Mouse (Mus musculus) lung, postnatal 0 days (tissue): ENCODE measurements around the gene Rex1bd. TPM values are rescaled to one million over a fixed set of nuclear protein-coding genes. Genes with fewer than 3 reads are reported as not detected.
A peak's percentile ranks its signal among the peaks of the same experiment; 100 is the strongest.

Source experiments
- ATAC-seq: fragments of 200-750 bp; cut with Nextera tagmentation; 2 replicates; pipeline ENCODE4 v1.8.0; 2017; ENCODE audit warnings: moderate library complexity
- DNase-seq: peaks from one replicate; pipeline ENCODE4 v3.0.0-alpha.2; 2016; ENCODE audit warnings: low spot score
- H3K27ac ChIP-seq: fragments of 300-500 bp; sonication (generic); 2 replicates; pipeline ENCODE4 v1.5.1; 2014; ENCODE audit warnings: antibody characterized with exemption, mild to moderate bottlenecking, low read length, mixed read lengths
- H3K27me3 ChIP-seq: fragments of 300-500 bp; sonication (generic); replicated peaks from 2 replicates; pipeline ENCODE4 v1.6.1; 2014; ENCODE audit warnings: low read length, mixed read lengths; ENCODE audit not compliant: insufficient read depth
- H3K36me3 ChIP-seq: fragments of 300-500 bp; sonication (generic); 2 replicates; pipeline ENCODE4 v1.6.1; 2014; ENCODE audit warnings: low read length, mixed read lengths; ENCODE audit not compliant: insufficient read depth
- H3K4me1 ChIP-seq: fragments of 300-500 bp; sonication (generic); 2 replicates; pipeline ENCODE4 v1.6.1; 2014; ENCODE audit warnings: antibody characterized with exemption, low read depth, low read length, mixed read lengths; ENCODE audit not compliant: insufficient read depth
- H3K4me2 ChIP-seq: fragments of 300-500 bp; sonication (generic); replicated peaks from 2 replicates; pipeline ENCODE4 v1.6.1; 2014; ENCODE audit warnings: low read depth, mild to moderate bottlenecking, low read length, moderate library complexity, mixed read lengths
- H3K4me3 ChIP-seq: fragments of 300-500 bp; sonication (generic); 2 replicates; pipeline ENCODE4 v1.5.1; 2014; ENCODE audit warnings: low read depth, low read length
- H3K9ac ChIP-seq: fragments of 300-500 bp; sonication (generic); replicated peaks from 2 replicates; pipeline ENCODE4 v1.6.1; 2014; ENCODE audit warnings: low read depth, mild to moderate bottlenecking
- H3K9me3 ChIP-seq: fragments of 300-500 bp; sonication (generic); 2 replicates; pipeline ENCODE4 v1.6.1; 2016; ENCODE audit warnings: low read length, mixed read lengths
- CTCF ChIP-seq: IDR thresholded peaks from 2 replicates; pipeline ENCODE4 v1.5.1; 2016; ENCODE audit warnings: antibody characterized with exemption, mild to moderate bottlenecking
- EP300 ChIP-seq: IDR thresholded peaks from 2 replicates; pipeline ENCODE4 v1.6.1; 2016; ENCODE audit warnings: antibody characterized with exemption, mild to moderate bottlenecking, control low read depth
- WGBS: fragments of 180-500 bp; shearing (Covaris S2); extraction: QIAGEN DNeasy Blood & Tissue Kit; methylation state at CpG from one replicate; pipeline ENCODE4 v1.1.7; 2014; 5-methylcytosine and 5-hydroxymethylcytosine counted together
- polyA plus RNA-seq: library from polyadenylated mRNA; unstranded; fragments of >200 nt; fragmentation: Nextera tagmentation; extraction: Ambion mirVana; gene quantifications from 2 replicates; pipeline ENCODE4 v1.2.1, GENCODE M21; 2015

Gene Rex1bd
- polyA plus RNA-seq, 1 experiment from 2014 or later, result 117 TPM

- Histone ChIP-seq H3K9ac (peak overlapping the region; percentile 87), H3K27me3 (no peaks in the 10 kb centered on the region), H3K4me1 (peaks cover 22% of the 10 kb centered on the region), H3K9me3 (no peaks in the 10 kb centered on the region), H3K4me2 (peak overlapping the region; percentile 85), H3K4me3 (peak overlapping the region; percentile 90), H3K36me3 (0 out of 2 replicates have a peak, but pooled peaks cover 8% of the 10 kb centered on the region), H3K27ac (peak overlapping the region; percentile 95)
- 0% methylated on average over 4 of the region's 4 CpGs for whole genome bisulfite sequencing
- ATAC-seq, result no peak
- DNase-seq, result no peak
- TF ChIP-seq CTCF (no peak), EP300 (no peak)
These were observed 33.5 kb upstream of the Rex1bd start for GRCm38 (mm10) chr8:70540013-70540506.

- Histone ChIP-seq H3K9ac (peak within 1 kb of the TSS; percentile 87), H3K36me3 (0 out of 2 replicates have a peak, but pooled peaks cover 8% of the 10 kb centered on the region), H3K4me2 (peak within 1 kb of the TSS; percentile 85), H3K27me3 (no peaks in the 10 kb centered on the region), H3K9me3 (no peaks in the 10 kb centered on the region), H3K4me3 (peak within 1 kb of the TSS; percentile 90), H3K27ac (peak within 1 kb of the TSS; percentile 95), H3K4me1 (peaks cover 17% of the 10 kb centered on the region)
- peak; percentile 100 for DNase-seq
- ATAC-seq, result peak; percentile 86
- WGBS, result 2% methylated on average over 55 of the region's 58 CpGs
- TF ChIP-seq CTCF, result no peak
- no peak for TF ChIP-seq EP300
These were observed 32.7 kb upstream of the Rex1bd start, which contains the start of gene Ell for GRCm38 (mm10) chr8:70539077-70539813. Gene Ell, plus strand, starts transcription at chr8:70539457.

GRCm38 (mm10) chr8:70538633-70539076 is 32.1 kb upstream of the Rex1bd start:
- ATAC-seq (peak; percentile 76), DNase-seq (peak; percentile 99)
- H3K9me3 ChIP-seq, result no peaks in the 10 kb centered on the region
- H3K4me2 ChIP-seq, result peak overlapping the region; percentile 85
- no peaks in the 10 kb centered on the region for H3K27me3 ChIP-seq
- peak overlapping the region; percentile 90 for H3K4me3 ChIP-seq
- H3K4me1 ChIP-seq, result peaks cover 11% of the 10 kb centered on the region
- H3K36me3 ChIP-seq, result 0 out of 2 replicates have a peak, but pooled peaks cover 8% of the 10 kb centered on the region
- 1% methylated on average over 32 of the region's 32 CpGs for WGBS
- peak overlapping the region; percentile 95 for H3K27ac ChIP-seq
- no peak for TF ChIP-seq EP300
- no peak for TF ChIP-seq CTCF
- peak overlapping the region; percentile 27 for H3K9ac ChIP-seq

GRCm38 (mm10) chr8:70538024-70538579 is 31.6 kb upstream of the Rex1bd start:
- H3K27me3 ChIP-seq, result no peaks in the 10 kb centered on the region
- ATAC-seq (peak; percentile 38), DNase-seq (peak; percentile 95)
- peaks cover 6% of the 10 kb centered on the region for H3K4me1 ChIP-seq
- H3K9me3 ChIP-seq, result no peaks in the 10 kb centered on the region
- TF ChIP-seq EP300 (peak; percentile 64), CTCF (no peak)
- peak overlapping the region; percentile 90 for H3K4me3 ChIP-seq
- peak overlapping the region; percentile 27 for H3K9ac ChIP-seq
- H3K36me3 ChIP-seq, result 0 out of 2 replicates have a peak, but pooled peaks cover 8% of the 10 kb centered on the region
- H3K4me2 ChIP-seq, result peak overlapping the region; percentile 85
- H3K27ac ChIP-seq, result peak overlapping the region; percentile 95
- WGBS, result 8% methylated on average over 24 of the region's 24 CpGs

- H3K27ac ChIP-seq, result no peak overlapping the region
- no peaks in the 10 kb centered on the region for H3K9me3 ChIP-seq
- no peak overlapping the region for H3K9ac ChIP-seq
- H3K4me1 ChIP-seq, result peaks cover 6% of the 10 kb centered on the region; the same call in 1 of the 2 replicates
- no peaks in the 10 kb centered on the region for H3K27me3 ChIP-seq
- no peak for DNase-seq
- TF ChIP-seq CTCF (no peak), EP300 (no peak)
- 71% methylated on average over 2 of the region's 2 CpGs for WGBS
- ATAC-seq, result no peak
- peaks cover 24% of the 10 kb centered on the region for H3K36me3 ChIP-seq
- H3K4me2 ChIP-seq, result no peak overlapping the region
- H3K4me3 ChIP-seq, result no peak overlapping the region
These were observed 29.1 kb upstream of the Rex1bd start for GRCm38 (mm10) chr8:70535701-70536100.

GRCm38 (mm10) chr8:70535221-70535620 is 28.7 kb upstream of the Rex1bd start:
- no peak for ATAC-seq
- H3K27ac ChIP-seq, result peak overlapping the region; percentile 68; the same call in 1 of the 2 replicates
- peaks cover 3% of the 10 kb centered on the region; the same call in 1 of the 2 replicates for H3K4me1 ChIP-seq
- no peak for TF ChIP-seq EP300
- no peak for TF ChIP-seq CTCF
- H3K9ac ChIP-seq, result no peak overlapping the region
- 70% methylated on average over 3 of the region's 3 CpGs for WGBS
- peak; percentile 73 for DNase-seq
- H3K36me3 ChIP-seq, result peaks cover 24% of the 10 kb centered on the region
- H3K4me3 ChIP-seq, result no peak overlapping the region
- H3K27me3 ChIP-seq, result no peaks in the 10 kb centered on the region
- no peaks in the 10 kb centered on the region for H3K9me3 ChIP-seq
- no peak overlapping the region for H3K4me2 ChIP-seq
